Comparison of ENCODE assay signal across 17 mouse cellular contexts in the genomic region with DNA sequence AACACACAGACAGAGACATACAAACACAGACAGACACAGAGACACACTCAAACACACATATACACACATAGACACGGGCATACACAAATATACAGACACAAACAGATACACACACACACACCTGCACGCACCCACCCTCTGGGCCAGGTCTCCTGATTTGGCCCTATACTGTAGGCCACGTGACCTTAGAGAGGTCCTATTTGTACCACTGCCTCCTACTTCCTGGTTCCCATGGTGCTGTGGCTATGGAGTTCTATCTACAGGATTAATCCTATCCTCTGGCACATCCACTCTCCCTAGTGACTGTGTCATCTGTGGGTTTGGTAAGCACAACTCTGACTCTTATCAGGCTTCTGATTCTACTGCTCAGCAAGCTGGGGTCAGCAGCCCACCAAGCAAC.
"Had no signal": no experiment of that assay in that cellular context is flagged by ENCODE, and none has a peak within 500 bp of the region (broad histone marks: within the 10 kb centered on the region; RNA-seq: fewer than 3 reads in every experiment).

No protein-coding gene starts in this region.

- H3K27ac ChIP-seq: midbrain, embryonic 10.5 days; midbrain, embryonic 12.5 days; neural tube, embryonic 13.5 days; neural tube, embryonic 15.5 days had no signal

- DNase-seq: lung, adult 18-20 months; lung, embryonic 14.5 days; lung, postnatal 10 days; lung, postnatal 4 days; midbrain, embryonic 14.5 days; retina, postnatal 1 day; right cerebral cortex, adult 18-20 months; right cerebral cortex, postnatal 25 days; right cerebral cortex, postnatal 4 days; spleen, adult 18-20 months; thymus, adult 18-20 months; thymus, postnatal 14 days had no signal

- H3K27me3 ChIP-seq: midbrain, embryonic 12.5 days; neural tube, embryonic 13.5 days; neural tube, embryonic 15.5 days had no signal

- H3K4me3 ChIP-seq: midbrain, embryonic 10.5 days; midbrain, embryonic 12.5 days; myocyte; neural tube, embryonic 13.5 days; neural tube, embryonic 15.5 days had no signal
